Mouse (Mus musculus) stomach, embryonic 14.5 days (tissue): ENCODE measurements at regions not wholly inside any gene's neighbourhood (a gene's known extent, or its start where the extent isn't known, plus 50 kb on each side); places are given as distances from the start of the nearest gene placed in this dataset.

Experiments used
- ATAC-seq: fragments of 200-750 bp; cut with Nextera tagmentation; 2 replicates; pipeline ENCODE4 v1.8.0; 2017; ENCODE audit warnings: low read depth, moderate TSS enrichment; ENCODE audit not compliant: insufficient number of reproducible peaks, insufficient read depth, low FRiP score
- H3K27ac ChIP-seq: fragments of 300-500 bp; sonication (generic); 2 replicates; pipeline ENCODE4 v1.5.1; 2014; ENCODE audit warnings: mild to moderate bottlenecking, low read length, moderate library complexity, mixed read lengths
- H3K27me3 ChIP-seq: fragments of 300-500 bp; sonication (generic); 2 replicates; pipeline ENCODE4 v1.6.1; 2014; ENCODE audit warnings: low read length, control low read depth, mixed read lengths; ENCODE audit not compliant: control insufficient read depth, insufficient read depth
- H3K36me3 ChIP-seq: fragments of 300-500 bp; sonication (generic); 2 replicates; pipeline ENCODE4 v1.6.1; 2014; ENCODE audit warnings: mild to moderate bottlenecking, control low read depth, low read length, moderate library complexity, mixed read lengths; ENCODE audit not compliant: control insufficient read depth, insufficient read depth
- H3K4me1 ChIP-seq: fragments of 300-500 bp; sonication (generic); 2 replicates; pipeline ENCODE4 v1.6.1; 2014; ENCODE audit warnings: low read length, control low read depth, mixed read lengths; ENCODE audit not compliant: control insufficient read depth, insufficient read depth
- H3K4me2 ChIP-seq: fragments of 300-500 bp; sonication (generic); replicated peaks from 2 replicates; pipeline ENCODE4 v1.6.1; 2014; ENCODE audit warnings: low read depth, low read length, control low read depth
- H3K4me3 ChIP-seq: fragments of 300-500 bp; sonication (generic); 2 replicates; pipeline ENCODE4 v1.5.1; 2014; ENCODE audit warnings: low read depth, low read length, control low read depth
- H3K9ac ChIP-seq: fragments of 300-500 bp; sonication (generic); replicated peaks from 2 replicates; pipeline ENCODE4 v1.6.1; 2014; ENCODE audit warnings: low read depth, mild to moderate bottlenecking, control low read depth, low read length, moderate library complexity, mixed read lengths
- H3K9me3 ChIP-seq: fragments of 300-500 bp; sonication (generic); 2 replicates; pipeline ENCODE4 v1.6.1; 2016; ENCODE audit warnings: low read depth, low read length, control low read depth; ENCODE audit not compliant: control insufficient read depth
- WGBS: fragments of 180-500 bp; shearing (Covaris S2); extraction: QIAGEN DNeasy Blood & Tissue Kit; methylation state at CpG from one replicate; pipeline ENCODE4 v1.1.7; 2014; 5-methylcytosine and 5-hydroxymethylcytosine counted together

- Histone ChIP-seq H3K27ac (no peak overlapping the region), H3K27me3 (no peaks in the 10 kb centered on the region), H3K9ac (no peak overlapping the region), H3K4me3 (no peak overlapping the region), H3K9me3 (no peaks in the 10 kb centered on the region), H3K36me3 (no peaks in the 10 kb centered on the region), H3K4me2 (no peak overlapping the region), H3K4me1 (0 out of 2 replicates have a peak, but pooled peaks cover 3% of the 10 kb centered on the region)
- WGBS: 56% methylated on average over 5 of the region's 5 CpGs
- ATAC-seq: no peak
Observed at GRCm38 (mm10) chr11:52533379-52533778, 137.2 kb downstream of the 9530068E07Rik start.

- WGBS: 35% methylated on average over 13 of the region's 13 CpGs
- no peaks in the 10 kb centered on the region for H3K27me3 ChIP-seq
- no peak overlapping the region for H3K4me2 ChIP-seq
- no peak overlapping the region for H3K27ac ChIP-seq
- H3K4me1 ChIP-seq: 0 out of 2 replicates have a peak, but pooled peaks cover 3% of the 10 kb centered on the region
- no peak for ATAC-seq
- no peak overlapping the region for H3K9ac ChIP-seq
- no peaks in the 10 kb centered on the region for H3K36me3 ChIP-seq
- no peak overlapping the region for H3K4me3 ChIP-seq
- H3K9me3 ChIP-seq: no peaks in the 10 kb centered on the region
Observed at GRCm38 (mm10) chr11:52534586-52534985, 138.4 kb downstream of the 9530068E07Rik start.

- 0 out of 2 replicates have a peak, but pooled peaks cover 3% of the 10 kb centered on the region for H3K4me1 ChIP-seq
- no peak for ATAC-seq
- H3K4me3 ChIP-seq: no peak overlapping the region
- no peak overlapping the region for H3K27ac ChIP-seq
- 78% methylated on average over 2 of the region's 2 CpGs for WGBS
- H3K9ac ChIP-seq: no peak overlapping the region
- H3K36me3 ChIP-seq: no peaks in the 10 kb centered on the region
- no peak overlapping the region for H3K4me2 ChIP-seq
- no peaks in the 10 kb centered on the region for H3K27me3 ChIP-seq
- no peaks in the 10 kb centered on the region for H3K9me3 ChIP-seq
Observed at GRCm38 (mm10) chr11:52536211-52536610, 140.0 kb downstream of the 9530068E07Rik start.

- WGBS: 61% methylated on average over 11 of the region's 11 CpGs
- Histone ChIP-seq H3K4me1 (0 out of 2 replicates have a peak, but pooled peaks cover 3% of the 10 kb centered on the region), H3K4me2 (no peak overlapping the region), H3K36me3 (no peaks in the 10 kb centered on the region), H3K27me3 (no peaks in the 10 kb centered on the region), H3K9ac (no peak overlapping the region), H3K9me3 (no peaks in the 10 kb centered on the region), H3K27ac (no peak overlapping the region), H3K4me3 (no peak overlapping the region)
- no peak for ATAC-seq
Observed at GRCm38 (mm10) chr11:52536841-52537240, 140.6 kb downstream of the 9530068E07Rik start.

GRCm38 (mm10) chr11:52537819-52538435, 141.7 kb downstream of the 9530068E07Rik start:
- no peak for ATAC-seq
- H3K4me2 ChIP-seq: no peak overlapping the region
- 67% methylated on average over 4 of the region's 4 CpGs for WGBS
- no peak overlapping the region for H3K9ac ChIP-seq
- H3K27ac ChIP-seq: no peak overlapping the region
- no peaks in the 10 kb centered on the region for H3K9me3 ChIP-seq
- H3K36me3 ChIP-seq: no peaks in the 10 kb centered on the region
- 0 out of 2 replicates have a peak, but pooled peaks cover 3% of the 10 kb centered on the region for H3K4me1 ChIP-seq
- no peak overlapping the region for H3K4me3 ChIP-seq
- no peaks in the 10 kb centered on the region for H3K27me3 ChIP-seq

GRCm38 (mm10) chr11:52541210-52541609, 145.0 kb downstream of the 9530068E07Rik start:
- H3K4me3 ChIP-seq: no peak overlapping the region
- H3K4me2 ChIP-seq: no peak overlapping the region
- H3K27me3 ChIP-seq: no peaks in the 10 kb centered on the region
- H3K36me3 ChIP-seq: no peaks in the 10 kb centered on the region
- no peak overlapping the region for H3K9ac ChIP-seq
- H3K9me3 ChIP-seq: no peaks in the 10 kb centered on the region
- WGBS: 63% methylated on average over 5 of the region's 5 CpGs
- no peak overlapping the region for H3K27ac ChIP-seq
- H3K4me1 ChIP-seq: no peaks in the 10 kb centered on the region
- ATAC-seq: no peak

GRCm38 (mm10) chr11:52551451-52551850, 155.2 kb downstream of the 9530068E07Rik start:
- ATAC-seq: no peak
- Histone ChIP-seq H3K9me3 (no peaks in the 10 kb centered on the region), H3K9ac (no peak overlapping the region), H3K4me2 (no peak overlapping the region), H3K4me1 (no peaks in the 10 kb centered on the region), H3K36me3 (no peaks in the 10 kb centered on the region), H3K4me3 (no peak overlapping the region), H3K27me3 (no peaks in the 10 kb centered on the region), H3K27ac (no peak overlapping the region)
- 70% methylated on average over 5 of the region's 5 CpGs for WGBS

GRCm38 (mm10) chr11:52552860-52553259, 156.6 kb downstream of the 9530068E07Rik start:
- WGBS: 90% methylated on average over 4 of the region's 4 CpGs
- ATAC-seq: no peak

GRCm38 (mm10) chr11:52557836-52558235, 161.6 kb downstream of the 9530068E07Rik start:
- Histone ChIP-seq H3K9me3 (no peaks in the 10 kb centered on the region), H3K9ac (no peak overlapping the region), H3K4me3 (no peak overlapping the region), H3K27ac (no peak overlapping the region), H3K4me2 (no peak overlapping the region), H3K36me3 (no peaks in the 10 kb centered on the region), H3K4me1 (0 out of 2 replicates have a peak, but pooled peaks cover 6% of the 10 kb centered on the region), H3K27me3 (no peaks in the 10 kb centered on the region)
- WGBS: 89% methylated on average over 3 of the region's 3 CpGs
- no peak for ATAC-seq

More at GRCm38 (mm10) chr11:52552860-52553259, 156.6 kb downstream of the 9530068E07Rik start:
- Histone ChIP-seq H3K4me3 (no peak overlapping the region), H3K9me3 (no peaks in the 10 kb centered on the region), H3K36me3 (no peaks in the 10 kb centered on the region), H3K27me3 (no peaks in the 10 kb centered on the region), H3K4me1 (no peaks in the 10 kb centered on the region), H3K27ac (no peak overlapping the region), H3K9ac (no peak overlapping the region), H3K4me2 (no peak overlapping the region)
